Mouse (Mus musculus) layer of hippocampus, adult 8-10 months (tissue): Measurements from ENCODE around the gene Tead1. TPM values are rescaled to one million over a fixed set of nuclear protein-coding genes. Genes with fewer than 3 reads are reported as not detected.
A peak's percentile ranks its signal among the peaks of the same experiment; 100 is the strongest.

ENCODE experiments used
- DNase-seq, 2 experiments: peaks; one replicate each; pipeline ENCODE4 v3.0.0; 2022; ENCODE audit warnings: low spot score in 2 of 2
- total RNA-seq, 4 experiments: library from RNA; stranded (reverse); gene quantifications; 2 replicates each; pipeline ENCODE4 v1.2.4; 2022

The Tead1 gene
- total RNA-seq = 10 to 100 TPM; 19.8 to 37.6 (median 27.3) TPM

- peak; percentile 80 to 92 for DNase-seq
Measured at GRCm38 (mm10) chr7:112679171-112679512, at the start of gene Tead1. Tead1 (plus strand) TSS chr7:112679318.

GRCm38 (mm10) chr7:112634505-112635213 is 44.5 kb upstream of the Tead1 start:
- no peak for DNase-seq

- DNase-seq = no peak
Measured at GRCm38 (mm10) chr7:112635936-112636335, 43.2 kb upstream of the Tead1 start.

GRCm38 (mm10) chr7:112643866-112644543 is 35.1 kb upstream of the Tead1 start:
- no peak for DNase-seq

GRCm38 (mm10) chr7:112644701-112645100 is 34.4 kb upstream of the Tead1 start:
- no peak for DNase-seq

GRCm38 (mm10) chr7:112645724-112646123 is 33.4 kb upstream of the Tead1 start:
- DNase-seq = no peak

GRCm38 (mm10) chr7:112647417-112647816 is 31.7 kb upstream of the Tead1 start:
- no peak for DNase-seq

- DNase-seq = no peak
Measured at GRCm38 (mm10) chr7:112656141-112656662, 22.9 kb upstream of the Tead1 start.

- DNase-seq = no peak
Measured at GRCm38 (mm10) chr7:112658939-112659338, 20.2 kb upstream of the Tead1 start.

GRCm38 (mm10) chr7:112659816-112660215 is 19.3 kb upstream of the Tead1 start:
- DNase-seq = no peak

GRCm38 (mm10) chr7:112660325-112660724 is 18.8 kb upstream of the Tead1 start:
- no peak for DNase-seq

- DNase-seq = no peak
Measured at GRCm38 (mm10) chr7:112662398-112663313, 16.5 kb upstream of the Tead1 start.

GRCm38 (mm10) chr7:112663314-112663966 is 15.7 kb upstream of the Tead1 start:
- peak; percentile 44 to 55 for DNase-seq

- no peak for DNase-seq
Measured at GRCm38 (mm10) chr7:112669993-112670392, 9.1 kb upstream of the Tead1 start.

- peak in 1 of 2 experiments; percentile 18 for DNase-seq
Measured at GRCm38 (mm10) chr7:112678418-112679170, 524 bp upstream of the Tead1 start.

GRCm38 (mm10) chr7:112679513-112680245 is 561 bp downstream of the Tead1 start:
- peak in 1 of 2 experiments; percentile 38 for DNase-seq

GRCm38 (mm10) chr7:112680498-112681251 is 1.6 kb downstream of the Tead1 start:
- peak in 1 of 2 experiments; percentile 30 for DNase-seq

GRCm38 (mm10) chr7:112684626-112685561 is 5.8 kb downstream of the Tead1 start:
- DNase-seq = peak in 1 of 2 experiments; percentile 22
